Mouse (Mus musculus) CH12.LX (cell line): ENCODE measurements around the gene Arhgef3.

Source experiments
- CTCF ChIP-seq, 2 experiments: IDR thresholded peaks in 1 of 2; conservative IDR thresholded peaks in 1 of 2; 2 replicates each; pipeline ENCODE4 v1.5.1; 2011 to 2012; ENCODE audit warnings: low read depth in 2 of 2, low read length in 2 of 2, improper control_type of control experiment in 1 of 2, inconsistent platforms in 1 of 2, mild to moderate bottlenecking in 1 of 2, moderate library complexity in 1 of 2
- E2F4 ChIP-seq: IDR thresholded peaks from 2 replicates; pipeline ENCODE4 v1.6.1; 2011; ENCODE audit warnings: low read depth, low read length, improper control_type of control experiment; ENCODE audit not compliant: insufficient replicate concordance
- EP300 ChIP-seq: IDR thresholded peaks from 2 replicates; pipeline ENCODE4 v1.6.1; 2011; ENCODE audit warnings: low read length, improper control_type of control experiment
- MAZ ChIP-seq: IDR thresholded peaks from 2 replicates; pipeline ENCODE4 v1.6.1; 2012; ENCODE audit warnings: low read depth, mild to moderate bottlenecking, inconsistent platforms, low read length, improper control_type of control experiment, moderate library complexity
- MEF2A ChIP-seq: IDR thresholded peaks from 2 replicates; pipeline ENCODE4 v1.6.1; 2014; ENCODE audit warnings: low read depth, mild to moderate bottlenecking, inconsistent platforms, low read length, improper control_type of control experiment, borderline replicate concordance
- PAX5 ChIP-seq: IDR thresholded peaks from 2 replicates; pipeline ENCODE4 v1.6.1; 2012; ENCODE audit warnings: low read length, inconsistent platforms, mixed read lengths
- POLR2A ChIP-seq: IDR thresholded peaks from 2 replicates; pipeline ENCODE4 v1.6.1; 2011; ENCODE audit warnings: low read depth, mild to moderate bottlenecking, improper control_type of control experiment, low read length
- RCOR1 ChIP-seq: conservative IDR thresholded peaks from 2 replicates; pipeline ENCODE4 v1.6.1; 2012; ENCODE audit warnings: low read depth, mild to moderate bottlenecking, inconsistent platforms, low read length, improper control_type of control experiment
- SMC3 ChIP-seq: IDR thresholded peaks from 2 replicates; pipeline ENCODE4 v1.6.1; 2011; ENCODE audit warnings: low read depth, low read length, improper control_type of control experiment
- ZC3H11A ChIP-seq: IDR thresholded peaks from 2 replicates; pipeline ENCODE4 v1.6.1; 2012; ENCODE audit warnings: low read depth, mild to moderate bottlenecking, inconsistent platforms, low read length, improper control_type of control experiment

DNA sequence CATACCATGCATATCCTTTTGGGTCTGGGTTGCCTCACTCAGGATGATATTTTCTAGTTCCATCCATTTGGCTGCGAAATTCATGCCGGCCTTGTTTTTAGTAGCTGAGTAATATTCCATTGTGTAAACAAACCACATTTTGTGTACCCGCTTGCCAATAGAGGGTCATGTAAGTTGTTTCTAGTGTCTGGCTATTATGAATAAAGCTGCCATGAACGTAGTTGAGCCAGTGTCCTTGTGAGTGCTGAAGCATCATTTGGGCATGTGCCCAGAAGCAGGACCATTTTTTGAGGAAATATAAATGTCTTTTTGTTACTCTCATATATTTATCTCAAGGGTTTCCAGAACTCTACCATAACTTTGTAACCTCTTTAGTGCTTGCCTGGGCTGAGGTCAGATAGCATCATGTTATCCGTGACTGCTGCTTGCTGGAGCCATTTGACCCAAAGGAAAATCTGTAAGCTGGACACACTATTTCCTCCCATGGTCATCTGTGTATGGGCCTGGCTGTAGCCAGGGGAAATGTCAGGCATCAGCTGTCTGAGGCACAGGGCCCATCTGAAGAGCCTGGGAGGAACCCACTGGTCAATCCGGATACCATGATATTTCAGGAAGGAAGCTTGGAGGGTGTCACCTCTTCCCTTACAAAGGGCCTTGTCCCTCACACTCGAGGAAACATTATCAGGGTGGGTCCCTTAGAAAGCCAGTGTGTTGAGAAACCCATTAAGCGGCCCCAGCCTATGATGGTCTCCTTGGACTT, 63.3 kb downstream of the Arhgef3 start:
- TF ChIP-seq SMC3 (no peak), E2F4 (no peak), RCOR1 (no peak), MEF2A (no peak), CTCF (conservative IDR thresholded peaks at IDR 0.05 in 1 of 2, IDR thresholded peaks at IDR 0.05 in 1 of 2; ENCODE audit: low read depth in 2 of 2, low read length in 2 of 2) (no peak), POLR2A (no peak), PAX5 (no peak), MAZ (no peak), EP300 (no peak), ZC3H11A (no peak)
